Mouse (Mus musculus) right cerebral cortex, postnatal 4 days (tissue): Measurements from ENCODE around the gene Lzts2.
"Not testable (repeated sequence)": the region's sequence is repeated elsewhere in the genome, so short reads cannot be mapped to it uniquely, and the experiment has no call there.

Experiments
- DNase-seq: peaks from one replicate; pipeline ENCODE4 v3.0.0-alpha.2; 2022

The Lzts2 gene

GRCm38 (mm10) chr19:45026958-45027670 lies 12.9 kb downstream of the Lzts2 start:
- DNase-seq = no peak

- no peak for DNase-seq
Observed at GRCm38 (mm10) chr19:45027848-45028247, 13.6 kb downstream of the Lzts2 start.

- DNase-seq = no peak
Observed at GRCm38 (mm10) chr19:45028746-45029145, 14.5 kb downstream of the Lzts2 start.

- no peak for DNase-seq
Observed at GRCm38 (mm10) chr19:45029571-45029970, 15.4 kb downstream of the Lzts2 start.

- peak; percentile 68 for DNase-seq
Observed at GRCm38 (mm10) chr19:45030111-45030510, 15.9 kb downstream of the Lzts2 start.

- peak; percentile 81 for DNase-seq
Observed at GRCm38 (mm10) chr19:45030746-45031693, 16.8 kb downstream of the Lzts2 start.

- peak; percentile 69 for DNase-seq
Observed at GRCm38 (mm10) chr19:45031780-45032179, 17.6 kb downstream of the Lzts2 start.

- DNase-seq = no peak
Observed at GRCm38 (mm10) chr19:45032570-45033332, 18.5 kb downstream of the Lzts2 start.

- peak; percentile 63 for DNase-seq
Observed at GRCm38 (mm10) chr19:45036867-45037266, 22.7 kb downstream of the Lzts2 start.

- DNase-seq = not testable (repeated sequence)
Observed at GRCm38 (mm10) chr19:45038198-45038597, 24.0 kb downstream of the Lzts2 start.

GRCm38 (mm10) chr19:45040214-45040613 lies 26.0 kb downstream of the Lzts2 start:
- DNase-seq = no peak

GRCm38 (mm10) chr19:45044389-45044927 lies 30.2 kb downstream of the Lzts2 start:
- no peak for DNase-seq

GRCm38 (mm10) chr19:45045236-45045635 lies 31.0 kb downstream of the Lzts2 start:
- DNase-seq = no peak

- DNase-seq = no peak
Observed at GRCm38 (mm10) chr19:45045651-45046050, 31.4 kb downstream of the Lzts2 start, which contains the start of gene Pdzd7. Gene Pdzd7, minus strand, starts transcription at chr19:45045717.

- peak; percentile 88 for DNase-seq
Observed at GRCm38 (mm10) chr19:45046523-45047321, 32.5 kb downstream of the Lzts2 start.

GRCm38 (mm10) chr19:45047417-45047934 lies 33.3 kb downstream of the Lzts2 start, which contains the start of gene Sfxn3:
Gene Sfxn3, plus strand, starts transcription at chr19:45047503.
- peak; percentile 95 for DNase-seq

GRCm38 (mm10) chr19:45047935-45048643 lies 33.9 kb downstream of the Lzts2 start:
- peak; percentile 47 for DNase-seq

GRCm38 (mm10) chr19:45048644-45049365 lies 34.6 kb downstream of the Lzts2 start:
- DNase-seq = no peak

GRCm38 (mm10) chr19:45049523-45049922 lies 35.3 kb downstream of the Lzts2 start:
- no peak for DNase-seq

GRCm38 (mm10) chr19:45053451-45053850 lies 39.2 kb downstream of the Lzts2 start:
- no peak for DNase-seq
